Mouse (Mus musculus) hindbrain, embryonic 11.5 days (tissue): ENCODE measurements around the gene 9930111J21Rik1. TPM values are rescaled to one million over a fixed set of nuclear protein-coding genes. Genes with fewer than 3 reads are reported as not detected.
"Not testable (repeated sequence)": the region's sequence is repeated elsewhere in the genome, so short reads cannot be mapped to it uniquely, and the experiment has no call there.

Source experiments
- ATAC-seq: fragments of 200-750 bp; cut with Nextera tagmentation; 2 replicates; pipeline ENCODE4 v1.8.0; 2017; ENCODE audit warnings: mild to moderate bottlenecking, moderate TSS enrichment, moderate library complexity; ENCODE audit not compliant: low FRiP score
- DNase-seq: peaks from one replicate; pipeline ENCODE4 v3.0.0-alpha.2; 2015; ENCODE audit warnings: low spot score
- H3K27ac ChIP-seq: fragments of 300-500 bp; sonication (generic); 2 replicates; pipeline ENCODE4 v1.5.1; 2014; ENCODE audit warnings: mild to moderate bottlenecking, low read depth, low read length
- H3K27me3 ChIP-seq: fragments of 300-500 bp; sonication (generic); 2 replicates; pipeline ENCODE4 v1.6.1; 2014; ENCODE audit warnings: mild to moderate bottlenecking, low read length, moderate library complexity, mixed read lengths; ENCODE audit not compliant: control insufficient read depth, insufficient read depth
- H3K36me3 ChIP-seq: fragments of 300-500 bp; sonication (generic); 2 replicates; pipeline ENCODE4 v1.6.1; 2014; ENCODE audit warnings: mild to moderate bottlenecking, low read length, moderate library complexity, mixed read lengths; ENCODE audit not compliant: control insufficient read depth, insufficient read depth
- H3K4me1 ChIP-seq: fragments of 300-500 bp; sonication (generic); replicated peaks from 2 replicates; pipeline ENCODE4 v1.6.1; 2014; ENCODE audit warnings: low read length, mixed read lengths; ENCODE audit not compliant: control insufficient read depth, insufficient read depth
- H3K4me2 ChIP-seq: fragments of 300-500 bp; sonication (generic); replicated peaks from 2 replicates; pipeline ENCODE4 v1.6.1; 2014; ENCODE audit warnings: mild to moderate bottlenecking, low read depth, low read length
- H3K4me3 ChIP-seq: fragments of 300-500 bp; sonication (generic); 2 replicates; pipeline ENCODE4 v1.5.1; 2014; ENCODE audit warnings: low read depth, low read length
- H3K9ac ChIP-seq: fragments of 300-500 bp; sonication (generic); 2 replicates; pipeline ENCODE4 v1.6.1; 2014; ENCODE audit warnings: low read depth, low read length
- H3K9me3 ChIP-seq: fragments of 300-500 bp; sonication (generic); 2 replicates; pipeline ENCODE4 v1.6.1; 2016; ENCODE audit warnings: low read length; ENCODE audit not compliant: control insufficient read depth
- WGBS: fragments of 180-500 bp; shearing (Covaris S2); extraction: QIAGEN DNeasy Blood & Tissue Kit; methylation state at CpG from one replicate; pipeline ENCODE4 v1.1.7; 2014; 5-methylcytosine and 5-hydroxymethylcytosine counted together
- polyA plus RNA-seq: library from polyadenylated mRNA; unstranded; fragments of >200 nt; fragmentation: Nextera tagmentation; extraction: Ambion mirVana; gene quantifications from 2 replicates; pipeline ENCODE4 v1.2.1, GENCODE M21; 2014

9930111J21Rik1 gene
- 0.17 and 0.54 TPM in 2 replicates for polyA plus RNA-seq

DNA sequence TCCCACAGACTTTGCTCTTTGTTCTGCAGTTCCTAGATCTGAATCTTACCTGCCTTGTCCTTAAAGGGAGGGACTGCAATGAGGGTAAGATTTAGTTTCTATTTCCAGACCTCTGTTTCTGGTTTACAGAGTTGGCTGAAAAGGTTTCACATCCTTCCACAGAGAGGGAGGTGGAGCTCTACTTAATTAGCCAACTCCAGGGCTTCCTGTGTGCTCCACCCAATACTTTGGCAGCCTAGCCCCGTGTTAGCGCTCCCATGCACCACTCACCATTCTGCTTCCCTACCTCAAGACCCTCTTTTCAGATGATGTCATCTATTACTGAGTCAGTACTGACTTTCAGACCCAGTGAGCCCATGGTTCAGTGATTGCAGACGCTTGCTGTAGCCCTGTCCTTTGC is at the start of gene 9930111J21Rik1:
9930111J21Rik1 (minus strand) TSS at position 148 of the 400 bp plus-strand sequence.
- not testable (repeated sequence) for DNase-seq, H3K9me3 ChIP-seq, H3K36me3 ChIP-seq, H3K4me3 ChIP-seq, H3K27me3 ChIP-seq, H3K9ac ChIP-seq, H3K4me2 ChIP-seq, ATAC-seq, H3K4me1 ChIP-seq, H3K27ac ChIP-seq
- no CpG with 5 or more reads among the region's 3 CpGs for WGBS

DNA sequence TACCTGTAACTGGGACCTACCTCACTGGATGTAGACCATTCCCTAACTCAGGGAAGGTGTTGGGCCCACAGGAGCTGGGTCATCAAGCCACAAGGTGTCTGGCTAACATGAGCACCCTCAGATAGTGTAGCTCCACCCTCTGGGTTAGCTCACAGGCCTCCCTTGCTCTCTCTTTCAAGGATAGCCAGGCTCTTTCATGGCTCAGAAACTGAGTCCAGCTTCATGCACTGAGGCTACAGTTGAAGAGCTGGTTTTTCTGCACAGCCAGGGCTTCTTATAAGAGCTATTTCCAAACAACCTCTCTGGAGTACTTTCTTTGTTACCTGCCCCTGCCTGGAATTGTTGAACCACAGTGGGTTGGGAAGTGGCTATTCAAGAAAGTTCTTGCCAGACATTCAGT is 32.9 kb upstream of the 9930111J21Rik1 start:
- not testable (repeated sequence) for DNase-seq, H3K9me3 ChIP-seq, H3K4me1 ChIP-seq, H3K9ac ChIP-seq, H3K4me2 ChIP-seq, H3K27me3 ChIP-seq, ATAC-seq, H3K36me3 ChIP-seq, H3K4me3 ChIP-seq, H3K27ac ChIP-seq

DNA sequence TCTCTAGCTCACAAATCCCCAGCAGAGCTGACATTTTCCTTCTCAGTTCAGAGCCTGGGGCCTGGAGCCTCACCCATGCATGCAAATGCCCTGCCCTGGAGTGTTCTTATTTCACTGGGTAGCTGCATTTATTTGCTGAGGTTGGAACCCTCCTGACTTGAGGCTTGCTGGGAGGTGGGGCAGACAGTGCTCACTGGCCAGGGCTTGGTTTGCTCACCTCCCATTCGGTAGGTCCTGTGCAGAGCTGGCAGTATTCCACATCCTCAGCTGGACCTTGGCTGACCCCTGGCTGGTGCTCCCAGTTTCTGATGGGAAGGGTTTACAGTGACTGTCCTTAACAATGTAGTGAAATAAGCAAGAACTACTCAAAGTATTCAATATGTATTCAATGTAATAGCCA is 27.6 kb upstream of the 9930111J21Rik1 start:
- not testable (repeated sequence) for H3K4me3 ChIP-seq, ATAC-seq, H3K36me3 ChIP-seq, H3K4me2 ChIP-seq, H3K4me1 ChIP-seq, H3K27me3 ChIP-seq, H3K27ac ChIP-seq, H3K9ac ChIP-seq, DNase-seq, H3K9me3 ChIP-seq
- 30% methylated on average over 1 of the region's 1 CpGs for WGBS

DNA sequence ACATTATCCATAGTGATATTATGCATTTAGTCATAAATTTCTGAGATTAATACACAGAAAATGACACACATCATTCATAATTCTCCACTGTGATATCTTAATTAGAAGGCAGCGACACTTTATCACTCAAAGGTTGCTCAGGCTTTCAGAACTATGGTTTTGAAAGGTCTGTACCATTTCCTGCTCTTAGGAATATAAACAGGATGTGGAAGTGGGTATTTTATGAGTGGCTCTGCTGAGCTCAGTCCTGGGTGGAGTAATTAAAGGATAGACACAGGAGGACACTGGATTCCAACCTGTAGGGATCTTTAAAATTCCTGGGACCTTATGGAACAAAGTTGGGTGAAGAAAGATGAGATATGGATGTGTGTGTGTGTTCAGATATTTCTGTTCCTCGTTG is 27.1 kb upstream of the 9930111J21Rik1 start:
- ATAC-seq, H3K27me3 ChIP-seq, H3K9ac ChIP-seq, H3K4me1 ChIP-seq, H3K36me3 ChIP-seq, H3K9me3 ChIP-seq, H3K4me2 ChIP-seq, H3K27ac ChIP-seq, DNase-seq, H3K4me3 ChIP-seq: not testable (repeated sequence)
- WGBS = 80% methylated on average over 2 of the region's 2 CpGs

DNA sequence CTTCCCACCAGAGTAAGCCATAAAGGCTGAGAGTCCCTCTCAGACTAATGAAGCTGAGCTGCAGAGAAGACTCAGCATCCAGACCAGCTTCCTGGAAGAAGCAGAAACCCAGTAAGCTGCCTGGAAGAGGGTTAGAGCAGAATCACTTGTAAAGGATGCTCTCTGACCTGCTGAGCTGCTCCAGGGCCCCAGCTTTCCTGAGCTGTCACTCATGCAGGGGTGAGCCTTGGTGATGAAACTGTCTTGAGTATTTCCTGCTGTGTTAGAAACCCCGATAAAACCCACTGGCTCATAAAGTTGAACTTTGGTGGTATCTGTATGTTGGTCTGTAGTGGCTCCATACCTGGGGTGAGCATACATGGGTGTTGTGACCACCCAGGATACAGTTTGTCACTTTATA is 21.2 kb upstream of the 9930111J21Rik1 start:
- H3K27ac ChIP-seq, H3K9me3 ChIP-seq, DNase-seq, H3K4me1 ChIP-seq, H3K27me3 ChIP-seq, ATAC-seq, H3K9ac ChIP-seq, H3K4me2 ChIP-seq, H3K36me3 ChIP-seq, H3K4me3 ChIP-seq: not testable (repeated sequence)
- whole genome bisulfite sequencing = 75% methylated on average over 1 of the region's 1 CpGs

DNA sequence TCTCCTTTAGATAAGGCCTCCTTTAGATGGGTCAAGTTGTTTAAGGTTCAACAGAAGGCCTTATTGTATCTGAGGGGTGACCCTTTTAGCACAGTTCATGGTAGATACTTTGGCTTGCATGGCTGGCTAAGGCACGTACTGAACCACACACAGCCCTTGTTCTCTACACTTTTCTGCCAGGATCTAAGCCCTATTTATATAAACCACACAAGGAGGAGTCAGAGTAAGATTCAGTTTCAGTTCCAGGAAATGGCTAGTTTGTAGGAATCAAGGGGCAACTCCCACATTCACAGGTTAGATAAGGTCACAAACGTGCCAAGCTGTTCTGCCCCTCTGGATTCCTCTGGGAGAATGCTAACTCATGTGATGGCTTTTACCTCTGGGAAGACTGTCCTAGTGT is 14.8 kb upstream of the 9930111J21Rik1 start, which contains the start of gene Tgtp1:
Tgtp1 (minus strand) TSS at position 155 of the 400 bp plus-strand sequence.
- not testable (repeated sequence) for H3K9ac ChIP-seq, DNase-seq, H3K27ac ChIP-seq, ATAC-seq, H3K4me2 ChIP-seq, H3K36me3 ChIP-seq, H3K4me1 ChIP-seq, H3K9me3 ChIP-seq, H3K4me3 ChIP-seq, H3K27me3 ChIP-seq
- WGBS = 51% methylated on average over 2 of the region's 2 CpGs

DNA sequence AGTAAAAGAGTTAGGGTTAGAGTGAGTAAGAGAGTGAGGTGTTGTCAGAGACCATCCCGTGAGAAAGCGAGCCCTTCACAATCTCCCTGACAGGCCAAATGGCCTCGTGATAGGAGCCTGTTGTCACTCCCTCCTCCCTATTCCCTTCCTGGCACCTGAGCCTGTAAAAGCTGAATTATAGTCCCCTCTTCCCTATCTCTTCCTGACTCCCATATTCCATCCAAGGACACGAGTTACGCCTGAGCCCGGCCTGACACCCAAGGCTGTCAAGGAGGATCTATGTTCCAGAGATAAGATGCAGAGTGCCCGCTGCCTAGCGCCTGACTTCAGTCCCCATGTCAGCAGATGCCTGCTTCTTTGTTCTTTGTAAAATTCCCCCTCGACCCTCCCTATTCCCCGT is 14.1 kb upstream of the 9930111J21Rik1 start:
- not testable (repeated sequence) for H3K27me3 ChIP-seq, DNase-seq, H3K4me2 ChIP-seq, H3K4me1 ChIP-seq, H3K9me3 ChIP-seq, H3K36me3 ChIP-seq, H3K27ac ChIP-seq, H3K4me3 ChIP-seq, H3K9ac ChIP-seq, ATAC-seq
- WGBS = 61% methylated on average over 10 of the region's 10 CpGs

DNA sequence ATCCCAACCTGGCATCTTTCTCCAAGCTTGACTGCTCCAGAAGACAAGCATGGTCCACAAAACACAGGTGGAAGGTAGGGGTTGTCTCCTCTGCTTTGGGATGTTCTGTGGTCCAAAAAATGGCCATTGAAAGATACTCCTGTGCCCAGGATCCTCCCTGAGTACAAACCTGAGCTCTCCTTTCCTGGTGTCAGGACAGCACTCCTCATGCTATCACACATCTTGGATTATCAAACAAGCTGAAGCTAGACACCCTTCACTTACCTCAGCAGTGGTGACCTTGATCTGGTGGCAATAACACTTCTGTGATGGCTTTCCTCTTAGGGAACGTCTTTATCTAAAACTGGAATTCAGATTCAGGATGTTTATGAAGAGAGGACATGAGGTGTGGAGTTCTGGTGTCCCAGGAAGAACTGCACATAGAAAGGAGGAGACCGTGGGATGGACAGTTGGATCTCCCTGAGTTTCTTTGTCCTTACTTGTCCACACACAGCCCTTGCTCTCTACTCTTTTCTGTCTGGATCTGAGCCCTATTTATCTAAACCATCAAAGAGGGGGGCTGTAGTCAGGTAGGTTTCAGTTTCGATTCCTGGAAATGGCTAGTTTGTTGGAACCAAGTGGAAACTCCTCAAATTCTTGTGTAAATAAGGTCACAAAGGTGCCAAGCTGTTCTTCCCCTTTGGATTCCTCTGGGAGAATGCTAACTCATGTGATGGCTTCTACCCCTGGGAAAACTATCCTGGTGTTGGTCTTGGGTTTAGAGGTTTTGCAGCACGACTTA is 12.7 kb upstream of the 9930111J21Rik1 start, which contains the start of gene Gm12185:
Gm12185 (minus strand) TSS at position 487 of the 781 bp plus-strand sequence.
- not testable (repeated sequence) for DNase-seq, H3K36me3 ChIP-seq, H3K4me2 ChIP-seq, ATAC-seq, H3K27ac ChIP-seq, H3K9me3 ChIP-seq, H3K4me3 ChIP-seq, H3K9ac ChIP-seq, H3K4me1 ChIP-seq, H3K27me3 ChIP-seq
- 72% methylated on average over 4 of the region's 4 CpGs for WGBS

DNA sequence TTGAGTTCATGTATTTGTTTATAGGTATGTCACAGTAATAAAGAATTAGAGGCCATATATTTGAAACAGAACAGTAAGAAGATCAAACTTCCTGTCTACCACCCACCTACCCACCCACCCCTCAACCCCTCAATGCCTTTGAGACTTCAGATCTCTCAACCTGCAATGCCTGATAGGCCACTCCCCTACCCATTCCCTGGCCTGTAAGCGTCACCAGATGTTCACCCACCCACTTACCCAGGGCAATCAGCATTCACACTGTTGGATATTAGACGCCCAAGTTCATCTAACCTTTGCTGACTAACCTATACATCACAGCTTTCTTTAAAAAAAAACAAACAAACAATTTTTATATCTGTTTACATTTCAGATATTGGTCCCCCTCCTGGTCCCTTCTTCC is 10.8 kb upstream of the 9930111J21Rik1 start:
- not testable (repeated sequence) for H3K9me3 ChIP-seq, H3K27me3 ChIP-seq, H3K4me1 ChIP-seq, H3K4me2 ChIP-seq, DNase-seq, H3K36me3 ChIP-seq, H3K4me3 ChIP-seq, ATAC-seq, H3K9ac ChIP-seq, H3K27ac ChIP-seq
- 82% methylated on average over 1 of the region's 2 CpGs for WGBS
